ENCODE assay signal across 9 mouse cellular contexts in genomic region chr13:59397571-59397970, GRCm38 (mm10).
DNase-seq lines count a peak whose midpoint lies in the region; ATAC-seq and TF ChIP-seq lines count a peak whose summit lies in the region.
"Had no signal": no experiment of that assay in that cellular context is flagged by ENCODE, and none has a peak within 500 bp of the region (broad histone marks: within the 10 kb centered on the region; RNA-seq: fewer than 3 reads in every experiment).

No protein-coding gene starts in this region.

- peak; percentile 78 for TF ChIP-seq CTCF in cortical plate, adult 2 months (IDR thresholded peaks at IDR 0.05; ENCODE audit: extremely low read depth, insufficient read depth, low read length)

- H3K4me3 ChIP-seq in hindbrain, embryonic 14.5 days (replicated peaks; ENCODE audit: low read length): no peak overlapping the region
- H3K4me3 ChIP-seq in hindbrain, embryonic 16.5 days (ENCODE audit: low read length): no peak overlapping the region
- no peak overlapping the region for H3K4me3 ChIP-seq in cortical plate, adult 2 months (ENCODE audit: insufficient read depth, low read length)
- H3K4me3 ChIP-seq: neural tube, embryonic 12.5 days had no signal

- no peaks in the 10 kb centered on the region for H3K36me3 ChIP-seq in hindbrain, embryonic 14.5 days (replicated peaks; ENCODE audit: control insufficient read depth, insufficient read depth)
- no peaks in the 10 kb centered on the region for H3K36me3 ChIP-seq in hindbrain, embryonic 16.5 days (ENCODE audit: control insufficient read depth, insufficient read depth, low read length)
- H3K36me3 ChIP-seq: neural tube, embryonic 12.5 days had no signal

- no peaks in the 10 kb centered on the region for H3K9me3 ChIP-seq in hindbrain, embryonic 14.5 days (ENCODE audit: control insufficient read depth, low read length)
- H3K9me3 ChIP-seq in hindbrain, embryonic 16.5 days (ENCODE audit: control insufficient read depth, low read length): no peaks in the 10 kb centered on the region
- H3K9me3 ChIP-seq: neural tube, embryonic 12.5 days had no signal

- 27% methylated on average over 3 of the region's 3 CpGs for WGBS in hindbrain, embryonic 14.5 days
- 29% methylated on average over 3 of the region's 3 CpGs for WGBS in hindbrain, embryonic 16.5 days

- TF ChIP-seq POLR2A in cortical plate, adult 2 months (IDR thresholded peaks at IDR 0.05; ENCODE audit: extremely low read depth, insufficient read depth, low read length): no peak

- no peak overlapping the region for H3K4me2 ChIP-seq in hindbrain, embryonic 14.5 days (replicated peaks)
- no peak overlapping the region for H3K4me2 ChIP-seq in hindbrain, embryonic 16.5 days (ENCODE audit: low read length)
- H3K4me2 ChIP-seq: neural tube, embryonic 12.5 days had no signal

- H3K27ac ChIP-seq in hindbrain, embryonic 14.5 days: no peak overlapping the region
- H3K27ac ChIP-seq in hindbrain, embryonic 16.5 days (ENCODE audit: low read depth, low read length): no peak overlapping the region
- H3K27ac ChIP-seq in cortical plate, adult 2 months (ENCODE audit: insufficient read depth, low read length): no peak overlapping the region
- H3K27ac ChIP-seq: neural tube, embryonic 12.5 days had no signal

- ATAC-seq in hindbrain, embryonic 14.5 days (ENCODE audit: low FRiP score): no peak
- no peak for ATAC-seq in hindbrain, embryonic 16.5 days

- no peaks in the 10 kb centered on the region for H3K27me3 ChIP-seq in hindbrain, embryonic 14.5 days (ENCODE audit: control insufficient read depth, insufficient read depth, low read length)
- H3K27me3 ChIP-seq in hindbrain, embryonic 16.5 days (replicated peaks; ENCODE audit: control insufficient read depth, insufficient read depth, low read length): no peaks in the 10 kb centered on the region
- H3K27me3 ChIP-seq: neural tube, embryonic 12.5 days had no signal

- peaks cover 8% of the 10 kb centered on the region for H3K4me1 ChIP-seq in hindbrain, embryonic 14.5 days (replicated peaks; ENCODE audit: control insufficient read depth, insufficient read depth, low read length)
- peaks cover 8% of the 10 kb centered on the region for H3K4me1 ChIP-seq in hindbrain, embryonic 16.5 days (ENCODE audit: control insufficient read depth, insufficient read depth, low read depth, low read length)
- peaks cover 17% of the 10 kb centered on the region for H3K4me1 ChIP-seq in cortical plate, adult 2 months (ENCODE audit: control insufficient read depth, insufficient read depth, low read length)

- peak; percentile 63 for DNase-seq in hindbrain, embryonic 14.5 days (ENCODE audit: low spot score)
- DNase-seq in A20 (ENCODE audit: low read depth, low spot score): peak; percentile 31
- DNase-seq in WW6 (ENCODE audit: low read depth, low spot score): peak; percentile 16
- peak; percentile 1 for DNase-seq in induced T-regulatory cell, adult 2 months (ENCODE audit: low read depth)
- peak; percentile 38 for DNase-seq in ovary, postnatal 14 days (ENCODE audit: low spot score)
- DNase-seq in natural killer cell, adult 2 months (ENCODE audit: low spot score in 2 of 2): no peak

- H3K9ac ChIP-seq in hindbrain, embryonic 14.5 days: no peak overlapping the region
- no peak overlapping the region for H3K9ac ChIP-seq in hindbrain, embryonic 16.5 days (ENCODE audit: low read depth, low read length)
- H3K9ac ChIP-seq: neural tube, embryonic 12.5 days had no signal

Comparison
In these comparisons a context has a peak if more than half of its experiments do, and no peak if none do; other contexts are left out.
1. DNase-seq: peak in hindbrain, embryonic 14.5 days (single experiment), A20 (single experiment), WW6 (single experiment), induced T-regulatory cell, adult 2 months (single experiment) and ovary, postnatal 14 days (single experiment); none in natural killer cell, adult 2 months (0 of 2).